Mouse (Mus musculus): Measurements from ENCODE around the gene Tbc1d10c. TPM values are rescaled to one million over a fixed set of nuclear protein-coding genes. Genes with fewer than 3 reads are reported as not detected.

Tbc1d10c gene
- polyA plus RNA-seq (2012): 58.6 and 71.5 TPM in 2 replicates

DNA sequence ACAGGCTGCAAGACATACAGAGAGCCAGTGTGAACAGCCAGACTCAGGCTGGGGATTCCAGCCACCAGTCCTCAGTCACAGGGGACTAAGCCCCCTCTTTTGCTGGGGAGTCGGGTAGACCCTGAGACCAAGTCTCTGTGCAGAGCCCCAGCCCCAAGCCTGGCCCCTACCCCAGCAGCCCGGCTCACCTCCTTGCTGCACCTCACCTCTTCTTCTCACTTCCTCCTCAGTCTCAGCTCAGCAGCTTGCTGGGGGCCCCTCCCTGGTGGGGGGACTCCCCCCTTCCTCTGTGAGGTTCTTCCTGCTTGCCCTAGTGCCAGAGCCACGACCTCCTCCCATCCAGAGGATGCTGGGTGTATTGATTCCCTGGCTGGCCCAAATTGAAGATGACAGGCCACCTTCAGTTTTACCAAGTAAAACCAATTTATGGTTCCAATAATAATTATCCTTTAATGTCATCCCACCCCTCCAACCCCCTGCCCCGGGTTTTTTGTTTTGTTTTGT lies at the start of gene Tbc1d10c:
Gene Tbc1d10c, minus strand, starts transcription at position 454 of the 504 bp plus-strand sequence.

GRCm38 (mm10) chr19:4231253-4232185 lies 40.4 kb upstream of the Tbc1d10c start, which contains the start of gene Pold4:
Pold4 (plus strand) TSS chr19:4231899.

GRCm38 (mm10) chr19:4214071-4214770 lies 23.1 kb upstream of the Tbc1d10c start, which contains the start of the genes Clcf1 and AC109138.7:
Clcf1 (plus strand) TSS chr19:4214238.
AC109138.7 (plus strand) TSS chr19:4214357.

GRCm38 (mm10) chr19:4201291-4201909 lies 10.3 kb upstream of the Tbc1d10c start, which contains the start of gene Rad9a:
Rad9a (minus strand) TSS chr19:4201662.

GRCm38 (mm10) chr19:4191528-4192250 lies 605 bp upstream of the Tbc1d10c start, which contains the start of gene Ppp1ca:
Ppp1ca (plus strand) TSS chr19:4192065.

GRCm38 (mm10) chr19:4175368-4175947 lies 15.6 kb downstream of the Tbc1d10c start, which contains the start of gene Carns1:
Carns1 (minus strand) TSS chr19:4175479.

GRCm38 (mm10) chr19:4162646-4163542 lies 28.2 kb downstream of the Tbc1d10c start, which contains the start of gene Rps6kb2:
Rps6kb2 (minus strand) TSS chr19:4163354.

DNA sequence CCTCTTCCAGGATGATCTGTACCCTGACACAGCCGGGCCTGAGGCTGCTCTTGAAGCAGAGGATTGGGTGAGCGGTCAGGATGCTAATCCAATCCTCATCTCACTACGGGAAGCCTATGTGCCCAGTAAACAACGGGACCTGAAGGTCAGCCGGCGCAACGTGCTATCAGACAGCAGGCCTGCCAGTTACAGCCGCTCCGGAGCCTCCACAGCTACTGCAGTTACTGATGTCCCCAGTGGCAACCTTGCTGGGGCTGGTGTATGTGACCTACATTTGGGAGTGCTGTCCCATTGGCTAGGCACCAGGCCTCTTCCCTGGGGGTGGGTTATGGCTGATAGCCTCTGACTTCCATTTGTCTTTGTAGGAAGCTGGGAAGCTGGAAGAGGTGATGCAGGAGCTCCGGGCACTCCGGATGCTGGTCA lies 37.8 kb downstream of the Tbc1d10c start, which contains the start of gene Ptprcap:
Gene Ptprcap, plus strand, starts transcription at position 373 of the 423 bp plus-strand sequence.

DNA sequence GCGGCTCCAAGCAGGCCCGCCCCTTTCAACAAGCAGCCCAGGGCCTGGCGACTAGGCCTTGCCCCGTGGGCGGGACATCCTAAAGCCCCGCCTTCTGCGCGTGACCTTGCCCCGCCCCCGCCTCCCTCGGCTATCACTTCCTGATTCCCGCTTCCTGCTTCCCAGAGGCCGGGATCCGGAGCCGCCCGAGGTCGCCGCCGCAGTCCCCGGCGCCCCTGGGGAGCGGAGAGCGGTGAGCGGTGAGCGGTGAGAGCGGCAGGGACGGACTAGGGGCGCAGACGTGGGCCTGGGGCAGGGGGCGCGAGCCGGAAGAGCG lies 42.6 kb downstream of the Tbc1d10c start, which contains the start of gene Coro1b:
Gene Coro1b, plus strand, starts transcription at position 129 of the 316 bp plus-strand sequence.

DNA sequence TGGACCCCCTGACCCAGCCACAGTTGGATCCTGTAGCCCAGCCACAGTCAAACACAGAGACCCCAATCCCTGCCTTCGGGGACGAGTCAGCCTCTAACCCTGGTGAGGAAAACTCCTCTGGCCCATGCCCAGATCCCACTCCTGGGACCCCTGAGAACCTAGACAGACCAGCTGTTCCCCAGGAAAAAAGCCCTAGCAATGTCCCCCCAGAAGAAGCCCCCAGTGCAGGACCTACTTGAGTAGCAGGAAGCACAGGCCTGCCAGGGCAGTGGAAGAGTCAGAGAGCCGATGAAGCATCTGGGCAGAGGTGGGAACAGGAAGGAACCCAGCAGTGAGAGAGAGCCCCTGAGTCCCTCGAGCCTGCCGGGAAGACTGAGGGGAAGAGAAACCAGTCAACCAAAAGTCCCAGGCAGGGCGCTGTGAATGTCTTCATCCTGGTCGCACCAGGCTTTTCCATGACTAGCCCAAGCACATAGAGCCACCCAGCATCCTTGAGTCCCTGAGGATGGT lies 47.3 kb downstream of the Tbc1d10c start, which contains the start of gene Cabp4:
Gene Cabp4, minus strand, starts transcription at position 275 of the 510 bp plus-strand sequence.

GRCm38 (mm10) chr19:4139446-4139845 lies 51.6 kb downstream of the Tbc1d10c start, which contains the start of gene Gpr152:
Gpr152 (plus strand) TSS chr19:4139787.

Other genes starting within 250 kb of the Tbc1d10c start
- gene Aldh3b3, start 232.6 kb downstream of the Tbc1d10c start, polyA plus RNA-seq (2012): 0.06 and 0.10 TPM in 2 replicates
- gene Aldh3b2, start 219.0 kb downstream of the Tbc1d10c start, polyA plus RNA-seq (2012): 0.24 TPM in 1 of 2 replicates, not detected in the other
- gene Acy3, start 204.7 kb downstream of the Tbc1d10c start, polyA plus RNA-seq (2012): 7.7 and 8.3 TPM in 2 replicates
- gene Tbx10, start 198.5 kb downstream of the Tbc1d10c start, polyA plus RNA-seq (2012): not detected in 2 replicates
- 14.7 and 18.3 TPM in 2 replicates for gene Nudt8, start 190.7 kb downstream of the Tbc1d10c start, polyA plus RNA-seq (2012)
- gene Gm49405, start 190.7 kb downstream of the Tbc1d10c start, polyA plus RNA-seq (2012): 4.1 and 6.3 TPM in 2 replicates
- gene Doc2g, start 188.0 kb downstream of the Tbc1d10c start, polyA plus RNA-seq (2012): 10.4 and 16.4 TPM in 2 replicates
- gene Ndufv1, start 178.5 kb downstream of the Tbc1d10c start, polyA plus RNA-seq (2012): 247 and 250 TPM in 2 replicates
- gene Gstp1, start 153.3 kb downstream of the Tbc1d10c start, polyA plus RNA-seq (2012): 122 and 136 TPM in 2 replicates
- 1.7 TPM in 1 of 2 replicates, not detected in the other for gene Gstp2, start 145.3 kb downstream of the Tbc1d10c start, polyA plus RNA-seq (2012)
- gene Gstp3, start 131.7 kb downstream of the Tbc1d10c start, polyA plus RNA-seq (2012): 0.79 and 1.2 TPM in 2 replicates
- not detected in 2 replicates for gene Cabp2, start 109.7 kb downstream of the Tbc1d10c start, polyA plus RNA-seq (2012)
- 126 and 175 TPM in 2 replicates for gene Cdk2ap2, start 94.1 kb downstream of the Tbc1d10c start, polyA plus RNA-seq (2012)
- 67.2 and 92.9 TPM in 2 replicates for gene Pitpnm1, start 91.3 kb downstream of the Tbc1d10c start, polyA plus RNA-seq (2012)
- gene Aip, start 65.4 kb downstream of the Tbc1d10c start, polyA plus RNA-seq (2012): 114 and 132 TPM in 2 replicates
- gene Gpr152, start 51.5 kb downstream of the Tbc1d10c start, polyA plus RNA-seq (2012): 0.03 TPM in 1 of 2 replicates, not detected in the other
- gene Cabp4, start 47.3 kb downstream of the Tbc1d10c start, polyA plus RNA-seq (2012): 0.14 and 0.15 TPM in 2 replicates
- 166 and 202 TPM in 2 replicates for gene Coro1b, start 42.7 kb downstream of the Tbc1d10c start, polyA plus RNA-seq (2012)
- gene Ptprcap, start 37.7 kb downstream of the Tbc1d10c start, polyA plus RNA-seq (2012): 508 and 717 TPM in 2 replicates
- 88.1 and 93.8 TPM in 2 replicates for gene Rps6kb2, start 27.9 kb downstream of the Tbc1d10c start, polyA plus RNA-seq (2012)
- 5.7 and 6.3 TPM in 2 replicates for gene Carns1, start 15.8 kb downstream of the Tbc1d10c start, polyA plus RNA-seq (2012)
- 614 and 638 TPM in 2 replicates for gene Ppp1ca, start 781 bp upstream of the Tbc1d10c start, polyA plus RNA-seq (2012)
- 27.8 and 31.6 TPM in 2 replicates for gene Rad9a, start 10.4 kb upstream of the Tbc1d10c start, polyA plus RNA-seq (2012)
- gene Clcf1, start 23.0 kb upstream of the Tbc1d10c start, polyA plus RNA-seq (2012): 12.5 and 17.5 TPM in 2 replicates
- 33.8 and 36.5 TPM in 2 replicates for gene AC109138.7, start 23.1 kb upstream of the Tbc1d10c start, polyA plus RNA-seq (2012)
- 38.1 and 42.7 TPM in 2 replicates for gene Pold4, start 40.6 kb upstream of the Tbc1d10c start, polyA plus RNA-seq (2012)
- gene Ssh3, start 77.9 kb upstream of the Tbc1d10c start, polyA plus RNA-seq (2012): 30.3 and 41.9 TPM in 2 replicates
- gene Ankrd13d, start 91.9 kb upstream of the Tbc1d10c start, polyA plus RNA-seq (2012): 10.8 and 11.6 TPM in 2 replicates
- 941 and 1,009 TPM in 2 replicates for gene Grk2, start 114.9 kb upstream of the Tbc1d10c start, polyA plus RNA-seq (2012)
- 50.0 and 66.2 TPM in 2 replicates for gene Kdm2a, start 207.0 kb upstream of the Tbc1d10c start, polyA plus RNA-seq (2012)
- gene Rhod, start 248.1 kb upstream of the Tbc1d10c start, polyA plus RNA-seq (2012): 0.15 and 0.37 TPM in 2 replicates